Mouse (Mus musculus) colon, adult 2 months (tissue): ENCODE measurements around the gene Gpatch8. TPM values are rescaled to one million over a fixed set of nuclear protein-coding genes. Genes with fewer than 3 reads are reported as not detected.

Experiments used
- polyA plus RNA-seq: library from polyadenylated mRNA; depleted of rRNA; stranded (reverse); fragments of >200 nt; gene quantifications from 2 replicates; pipeline ENCODE4 v1.2.3, GENCODE M21; 2012; rRNA removed

The Gpatch8 gene
- 12.2 and 14.1 TPM in 2 replicates for polyA plus RNA-seq

DNA sequence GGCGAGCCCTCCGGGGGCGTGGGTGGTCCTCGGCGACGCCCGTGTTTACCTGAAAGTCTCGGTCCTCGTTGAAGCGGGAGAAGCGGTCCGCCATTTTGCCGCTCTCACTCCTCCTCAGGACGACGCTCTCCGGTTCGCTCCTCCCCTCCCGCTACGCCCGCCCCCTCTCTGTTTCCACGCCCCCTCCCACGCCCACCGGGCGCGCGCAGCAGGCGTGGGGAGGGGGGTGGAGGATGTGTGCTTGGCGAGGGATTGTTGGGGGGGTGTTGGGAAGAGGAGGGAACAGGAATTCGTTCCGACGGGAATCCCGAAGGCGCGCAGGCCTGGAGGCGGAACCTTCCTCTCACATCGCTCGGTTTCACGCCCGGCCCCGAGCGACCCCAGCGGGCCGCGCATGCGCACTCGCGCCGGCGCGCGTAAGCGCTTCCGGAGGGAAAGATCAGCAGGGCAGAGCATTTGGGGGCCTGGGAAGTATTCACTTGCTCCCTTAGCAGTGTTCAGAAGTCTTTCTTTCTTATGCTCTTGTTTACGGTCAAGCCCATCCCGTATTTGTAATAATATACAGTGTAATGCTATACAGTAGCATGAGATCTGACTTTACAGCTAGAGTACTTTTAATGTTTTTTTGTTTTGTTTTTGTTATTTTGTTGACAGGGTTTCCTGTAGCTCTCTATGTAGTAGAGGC lies at the start of gene Gpatch8:
Gpatch8 (minus strand) TSS at position 362 of the 685 bp plus-strand sequence.

DNA sequence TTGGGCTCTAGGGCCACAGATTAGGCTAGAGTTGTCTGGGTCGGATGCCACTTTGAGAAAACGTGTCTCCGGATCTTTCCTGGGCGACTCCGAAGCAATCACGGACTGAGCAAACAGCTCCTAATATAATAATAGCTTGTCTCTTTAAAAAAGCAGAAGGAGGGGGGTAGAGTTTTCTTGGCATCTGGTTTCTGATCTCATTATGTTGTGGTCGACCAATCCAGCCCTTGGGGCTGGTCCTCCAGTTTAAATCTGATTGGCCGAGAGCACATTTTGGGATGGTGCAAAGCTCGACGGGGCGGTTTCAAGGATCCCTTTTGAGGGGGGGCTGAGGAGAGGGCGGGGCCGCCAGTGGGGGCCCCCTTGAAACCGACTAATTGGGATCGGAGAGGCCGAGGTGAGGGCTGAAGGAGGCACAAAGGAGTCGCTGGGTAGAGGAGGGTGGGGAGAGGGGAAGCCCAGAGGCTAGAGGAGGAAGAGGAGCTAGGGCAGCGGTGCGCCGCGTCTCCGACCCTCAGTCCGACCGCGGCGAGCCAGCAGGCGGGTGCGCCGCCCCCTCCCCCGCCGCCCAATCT lies 47.9 kb upstream of the Gpatch8 start, which contains the start of gene Fzd2:
Fzd2 (plus strand) TSS at position 387 of the 575 bp plus-strand sequence.

DNA sequence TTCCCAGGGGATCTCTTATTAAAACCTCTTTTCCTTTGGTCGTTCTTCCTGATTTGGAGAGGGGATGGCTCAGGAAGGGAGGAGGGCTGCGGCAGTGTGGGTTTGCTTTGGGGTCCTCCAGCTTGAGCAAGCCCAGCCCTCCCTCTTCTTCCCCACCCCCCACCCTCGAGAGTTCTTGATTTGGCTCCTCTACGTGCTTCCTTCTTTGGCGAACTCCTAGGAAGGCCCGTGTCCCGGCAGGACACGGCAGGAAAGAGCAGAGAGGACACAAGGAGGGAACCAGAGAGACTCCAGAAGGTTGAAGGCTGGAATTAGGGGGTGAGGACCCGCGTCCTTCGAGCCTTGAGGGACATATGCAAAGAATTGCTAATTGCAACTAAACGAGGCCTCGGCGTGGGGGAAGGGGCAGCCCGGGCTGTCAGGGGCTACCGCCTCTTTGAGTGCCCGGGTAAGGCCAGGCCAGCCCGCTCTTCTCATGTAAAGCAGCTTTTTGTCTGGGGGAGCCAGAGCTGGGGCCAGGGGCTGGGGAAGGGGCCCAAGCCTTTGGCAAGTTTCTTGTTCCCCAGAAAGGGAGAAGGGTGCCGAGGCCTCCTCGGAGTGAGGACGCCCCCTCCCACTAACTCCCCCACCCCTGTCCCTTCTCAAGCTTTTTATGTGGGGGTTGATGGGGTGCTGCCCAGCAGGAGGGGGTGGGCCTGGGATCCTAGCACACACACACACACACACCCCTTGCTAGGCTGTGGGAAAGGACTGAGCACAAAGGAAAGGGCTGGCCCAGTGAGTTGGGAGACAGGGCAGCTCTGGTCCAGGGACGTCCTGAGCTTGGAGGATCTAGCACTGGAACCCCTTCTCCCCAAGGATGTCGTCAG lies 23.2 kb upstream of the Gpatch8 start, which contains the start of gene Gm11627:
Gm11627 (minus strand) TSS at position 297 of the 869 bp plus-strand sequence.

DNA sequence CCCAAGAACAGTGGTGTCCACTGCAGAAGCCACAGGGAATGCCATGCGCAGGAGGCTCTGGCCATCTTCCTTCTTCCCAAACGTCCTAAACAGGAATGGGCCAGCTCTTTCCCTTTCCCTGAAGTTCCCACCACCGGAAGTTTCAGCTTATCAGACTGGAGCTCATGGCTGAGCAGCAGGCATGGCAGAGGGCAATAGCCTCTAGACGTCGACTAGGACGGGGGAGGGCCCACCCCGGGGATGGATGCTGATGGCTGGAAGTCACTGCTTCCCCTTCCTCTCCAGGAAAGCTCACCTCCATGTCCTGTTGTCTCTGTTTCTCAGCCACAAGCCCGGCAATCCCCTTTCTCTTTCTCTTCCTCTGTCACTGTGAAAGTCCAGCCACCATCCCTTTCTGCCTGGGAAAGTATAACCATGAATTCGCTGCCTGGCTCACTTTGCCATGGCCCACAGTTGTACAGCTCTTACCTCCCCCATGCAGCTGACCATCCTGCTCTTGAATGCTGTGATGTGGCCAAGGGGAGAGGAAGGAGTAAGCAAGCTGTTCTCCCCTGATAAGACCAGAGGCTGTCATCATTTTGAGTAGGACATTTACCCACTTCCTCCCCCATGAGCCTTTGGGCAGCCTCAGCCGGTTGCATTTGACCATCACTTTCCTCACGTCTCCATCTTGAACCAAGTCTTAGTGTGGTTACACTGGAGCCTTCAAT lies 86.4 kb downstream of the Gpatch8 start, which contains the start of gene Itga2b:
Itga2b (minus strand) TSS at position 475 of the 710 bp plus-strand sequence.

DNA sequence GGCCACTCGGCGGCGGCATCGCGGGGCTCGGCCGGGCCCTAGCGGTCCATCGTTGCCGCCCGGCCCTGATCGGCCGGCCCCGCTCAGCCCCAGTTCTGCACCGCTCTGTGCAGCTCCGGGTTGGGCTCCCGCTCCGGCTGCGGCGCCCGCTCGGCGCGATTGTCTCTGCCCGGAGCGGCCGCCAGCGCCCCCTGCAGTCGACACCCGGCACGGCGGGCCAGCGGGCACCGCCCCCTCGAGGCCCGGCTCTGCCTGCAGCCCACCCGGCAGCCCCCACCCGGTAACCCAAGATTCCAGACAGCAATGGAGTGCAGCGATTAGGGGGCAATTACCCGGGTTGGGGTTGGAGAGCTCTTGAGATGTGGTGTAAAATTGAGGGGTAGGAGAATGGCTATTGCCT lies 108.7 kb downstream of the Gpatch8 start, which contains the start of gene Fam171a2:
Fam171a2 (minus strand) TSS at position 186 of the 400 bp plus-strand sequence.

DNA sequence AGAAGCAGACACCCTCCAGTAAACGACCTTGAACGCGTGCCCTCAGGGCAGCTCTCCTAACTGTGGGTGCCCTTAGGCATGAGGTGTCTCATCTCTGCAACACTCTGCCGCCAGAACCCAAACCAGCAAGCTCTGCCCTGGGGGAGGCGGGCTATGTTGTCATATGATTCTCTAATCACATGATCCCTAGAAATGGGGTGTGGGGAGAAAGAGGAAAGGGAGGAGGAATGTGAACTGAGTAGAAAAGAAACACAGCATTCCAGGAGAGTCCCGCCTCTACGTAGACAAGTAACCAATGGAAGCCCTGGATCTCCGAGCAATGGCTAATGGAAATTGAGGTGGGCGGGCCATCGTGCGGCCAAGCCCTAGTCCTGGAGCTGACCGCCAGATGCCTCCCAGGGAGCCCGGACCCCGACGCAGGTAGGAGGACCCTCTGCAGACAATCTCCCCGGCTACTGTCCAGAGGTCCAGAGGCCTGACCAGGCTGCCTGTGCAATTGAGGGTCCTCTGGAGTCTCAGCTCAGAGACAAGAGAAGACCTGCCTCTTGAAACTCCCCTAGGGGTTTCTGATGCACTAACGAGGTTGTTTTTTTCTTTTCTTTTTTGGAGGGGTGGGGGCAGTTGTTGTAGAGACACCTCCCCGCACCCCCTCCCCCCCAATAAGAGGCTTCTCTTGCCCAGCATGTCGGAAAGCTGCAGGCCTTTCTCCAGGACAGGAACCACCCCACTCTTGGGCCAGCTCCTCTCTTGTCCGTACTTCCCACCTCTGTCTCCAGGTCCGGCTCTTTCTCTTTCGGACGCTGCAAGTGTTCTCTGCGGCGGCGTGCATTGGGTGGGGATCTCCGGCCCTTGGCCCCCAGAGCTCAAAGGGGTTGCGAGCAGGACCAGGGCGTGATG lies 125.8 kb downstream of the Gpatch8 start, which contains the start of gene Grn:
Grn (plus strand) TSS at position 195 of the 897 bp plus-strand sequence.

Other genes starting within 250 kb of the Gpatch8 start
- 31.0 and 33.3 TPM in 2 replicates for gene Ubtf, start 236.7 kb downstream of the Gpatch8 start, polyA plus RNA-seq
- gene Slc4a1, start 190.2 kb downstream of the Gpatch8 start, polyA plus RNA-seq = 0.08 and 0.15 TPM in 2 replicates
- 14.5 and 19.1 TPM in 2 replicates for gene Rundc3a, start 163.0 kb downstream of the Gpatch8 start, polyA plus RNA-seq
- gene Slc25a39, start 148.4 kb downstream of the Gpatch8 start, polyA plus RNA-seq = 591 and 649 TPM in 2 replicates
- gene Grn, start 126.1 kb downstream of the Gpatch8 start, polyA plus RNA-seq = 155 and 216 TPM in 2 replicates
- gene Fam171a2, start 108.7 kb downstream of the Gpatch8 start, polyA plus RNA-seq = 14.4 and 17.6 TPM in 2 replicates
- gene Itga2b, start 86.3 kb downstream of the Gpatch8 start, polyA plus RNA-seq = 4.4 and 5.2 TPM in 2 replicates
- 1.6 and 2.1 TPM in 2 replicates for gene Gm11627, start 23.1 kb upstream of the Gpatch8 start, polyA plus RNA-seq
- gene Fzd2, start 48.0 kb upstream of the Gpatch8 start, polyA plus RNA-seq = 32.9 and 38.3 TPM in 2 replicates
- gene Meioc, start 107.3 kb upstream of the Gpatch8 start, polyA plus RNA-seq = not detected in 2 replicates
- 3.5 and 4.8 TPM in 2 replicates for gene Ccdc43, start 141.4 kb upstream of the Gpatch8 start, polyA plus RNA-seq
- gene Adam11, start 205.0 kb upstream of the Gpatch8 start, polyA plus RNA-seq = 9.1 and 11.5 TPM in 2 replicates